Mouse (Mus musculus) spleen, adult 2 months (tissue): ENCODE measurements at regions not wholly inside any gene's neighbourhood (a gene's known extent, or its start where the extent isn't known, plus 50 kb on each side); places are given as distances from the start of the nearest gene placed in this dataset.

Experiments
- CTCF ChIP-seq: fragments of 200-500 bp; IDR thresholded peaks from 2 replicates; pipeline ENCODE4 v1.5.1; 2011; ENCODE audit warnings: mild to moderate bottlenecking, inconsistent platforms; ENCODE audit not compliant: insufficient read depth, insufficient read length, insufficient replicate concordance; ENCODE audit errors: extremely low read depth
- POLR2A ChIP-seq: fragments of 200-500 bp; IDR thresholded peaks from 2 replicates; pipeline ENCODE4 v1.6.1; 2011; ENCODE audit warnings: low read depth, low read length, inconsistent platforms

DNA sequence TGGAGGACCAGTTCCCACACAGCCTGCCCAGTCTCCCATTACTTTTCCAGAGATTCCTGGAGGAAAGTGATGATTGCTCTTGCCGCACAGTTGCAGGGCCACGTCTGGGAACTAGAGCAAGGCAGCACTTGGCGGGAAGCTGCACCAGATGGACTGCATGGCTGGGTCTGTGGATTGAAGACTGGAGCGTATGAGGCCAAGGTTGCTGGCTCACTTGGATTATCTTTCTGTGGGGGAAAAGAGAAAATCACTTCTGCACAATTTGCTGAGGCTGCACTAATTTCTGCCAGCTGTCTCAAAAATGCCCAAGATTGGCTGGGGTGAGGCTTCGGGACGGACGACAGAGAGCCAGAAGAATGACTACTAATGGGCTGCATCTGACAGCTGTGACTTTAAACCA lies 193.2 kb downstream of the Actr3 start:
- TF ChIP-seq CTCF: no peak
- no peak for TF ChIP-seq POLR2A
